Mouse (Mus musculus) liver, embryonic 16.5 days (tissue): Measurements from ENCODE around the gene Perp. TPM values are rescaled to one million over a fixed set of nuclear protein-coding genes. Genes with fewer than 3 reads are reported as not detected.

Source experiments
- ATAC-seq: fragments of 200-750 bp; cut with Nextera tagmentation; 2 replicates; pipeline ENCODE4 v1.8.0; 2017; ENCODE audit warnings: low read depth, mild to moderate bottlenecking, moderate number of reproducible peaks, moderate library complexity
- H3K27ac ChIP-seq: fragments of 300-500 bp; sonication (generic); 2 replicates; pipeline ENCODE4 v1.5.1; 2014; ENCODE audit warnings: mild to moderate bottlenecking, low read length
- H3K27me3 ChIP-seq: fragments of 300-500 bp; sonication (generic); 2 replicates; pipeline ENCODE4 v1.6.1; 2014; ENCODE audit warnings: low read depth, low read length, mixed read lengths; ENCODE audit not compliant: control insufficient read depth, insufficient read depth
- H3K36me3 ChIP-seq: fragments of 300-500 bp; sonication (generic); 2 replicates; pipeline ENCODE4 v1.6.1; 2014; ENCODE audit warnings: mild to moderate bottlenecking; ENCODE audit not compliant: control insufficient read depth, insufficient read depth
- H3K4me1 ChIP-seq: fragments of 300-500 bp; sonication (generic); 2 replicates; pipeline ENCODE4 v1.6.1; 2014; ENCODE audit warnings: low read depth, low read length, mixed read lengths; ENCODE audit not compliant: control insufficient read depth
- H3K4me2 ChIP-seq: fragments of 300-500 bp; sonication (generic); 2 replicates; pipeline ENCODE4 v1.6.1; 2014; ENCODE audit warnings: low read depth, low read length, mixed read lengths
- H3K4me3 ChIP-seq: fragments of 300-500 bp; sonication (generic); 2 replicates; pipeline ENCODE4 v1.5.1; 2014; ENCODE audit warnings: low read depth, mild to moderate bottlenecking, low read length
- H3K9ac ChIP-seq: fragments of 300-500 bp; sonication (generic); 2 replicates; pipeline ENCODE4 v1.6.1; 2014; ENCODE audit warnings: low read depth, low read length
- H3K9me3 ChIP-seq: fragments of 300-500 bp; sonication (generic); replicated peaks from 2 replicates; pipeline ENCODE4 v1.6.1; 2016; ENCODE audit warnings: low read length; ENCODE audit not compliant: control insufficient read depth
- WGBS: fragments of 180-500 bp; shearing (Covaris S2); extraction: QIAGEN DNeasy Blood & Tissue Kit; methylation state at CpG from one replicate; pipeline ENCODE4 v1.1.7; 2014; ENCODE audit not compliant: insufficient replicate concordance; 5-methylcytosine and 5-hydroxymethylcytosine counted together
- polyA plus RNA-seq: library from polyadenylated mRNA; unstranded; fragments of >200 nt; fragmentation: Nextera tagmentation; extraction: Ambion mirVana; gene quantifications from 2 replicates; pipeline ENCODE4 v1.2.1, GENCODE M21; 2015

The Perp gene
- polyA plus RNA-seq, 1 experiment from 2014 or later, result 24.8 TPM

GRCm38 (mm10) chr10:18835684-18836479 is 8.9 kb upstream of the Perp start:
- Histone ChIP-seq H3K27me3 (no peaks in the 10 kb centered on the region), H3K4me2 (no peak overlapping the region), H3K27ac (no peak overlapping the region), H3K36me3 (no peaks in the 10 kb centered on the region), H3K9me3 (no peaks in the 10 kb centered on the region), H3K4me3 (no peak overlapping the region), H3K4me1 (no peaks in the 10 kb centered on the region), H3K9ac (no peak overlapping the region)
- ATAC-seq, result no peak
- 39% methylated on average over 6 of the region's 6 CpGs for WGBS

- Histone ChIP-seq H3K4me3 (no peak overlapping the region), H3K9me3 (no peaks in the 10 kb centered on the region), H3K9ac (no peak overlapping the region), H3K4me2 (no peak overlapping the region), H3K36me3 (no peaks in the 10 kb centered on the region), H3K4me1 (no peaks in the 10 kb centered on the region), H3K27me3 (peaks cover 5% of the 10 kb centered on the region), H3K27ac (no peak overlapping the region)
- 53% methylated on average over 4 of the region's 4 CpGs for WGBS
- ATAC-seq, result no peak
These were observed 5.3 kb upstream of the Perp start for GRCm38 (mm10) chr10:18839530-18839929.

GRCm38 (mm10) chr10:18840736-18841135 is 4.1 kb upstream of the Perp start:
- Histone ChIP-seq H3K4me3 (no peak overlapping the region), H3K9ac (no peak overlapping the region), H3K9me3 (no peaks in the 10 kb centered on the region), H3K27ac (no peak overlapping the region), H3K27me3 (peaks cover 12% of the 10 kb centered on the region), H3K4me1 (no peaks in the 10 kb centered on the region), H3K36me3 (no peaks in the 10 kb centered on the region), H3K4me2 (no peak overlapping the region)
- WGBS, result 49% methylated on average over 4 of the region's 4 CpGs
- no peak for ATAC-seq

- Histone ChIP-seq H3K36me3 (no peaks in the 10 kb centered on the region), H3K9me3 (no peaks in the 10 kb centered on the region), H3K9ac (peak overlapping the region; percentile 58), H3K4me1 (no peaks in the 10 kb centered on the region; the same call in 1 of the 2 replicates), H3K4me2 (peak overlapping the region; percentile 69), H3K4me3 (peak overlapping the region; percentile 62), H3K27me3 (peaks cover 12% of the 10 kb centered on the region), H3K27ac (peak overlapping the region; percentile 66)
- 4% methylated on average over 18 of the region's 18 CpGs for WGBS
- 0 out of 2 replicates have a peak, but pooled peaks have one; percentile 27 for ATAC-seq
These were observed 455 bp downstream of the Perp start for GRCm38 (mm10) chr10:18845287-18845662.

GRCm38 (mm10) chr10:18845711-18846110 is 891 bp downstream of the Perp start:
- ATAC-seq, result no peak
- Histone ChIP-seq H3K27me3 (peaks cover 12% of the 10 kb centered on the region), H3K9ac (no peak overlapping the region), H3K4me3 (peak overlapping the region; percentile 12; the same call in 1 of the 2 replicates), H3K27ac (no peak overlapping the region), H3K36me3 (no peaks in the 10 kb centered on the region), H3K4me2 (peak overlapping the region; percentile 69), H3K4me1 (no peaks in the 10 kb centered on the region; the same call in 1 of the 2 replicates), H3K9me3 (no peaks in the 10 kb centered on the region)
- WGBS, result 25% methylated on average over 4 of the region's 4 CpGs

GRCm38 (mm10) chr10:18846474-18847264 is 1.8 kb downstream of the Perp start:
- Histone ChIP-seq H3K36me3 (no peaks in the 10 kb centered on the region), H3K27ac (no peak overlapping the region), H3K4me3 (no peak overlapping the region), H3K9me3 (no peaks in the 10 kb centered on the region), H3K4me1 (no peaks in the 10 kb centered on the region; the same call in 1 of the 2 replicates), H3K4me2 (peak overlapping the region; percentile 12; the same call in 1 of the 2 replicates), H3K27me3 (peaks cover 12% of the 10 kb centered on the region), H3K9ac (no peak overlapping the region)
- no peak for ATAC-seq
- WGBS, result 60% methylated on average over 8 of the region's 8 CpGs

- H3K9me3 ChIP-seq, result no peaks in the 10 kb centered on the region
- WGBS, result 62% methylated on average over 4 of the region's 4 CpGs
- no peak overlapping the region for H3K27ac ChIP-seq
- no peaks in the 10 kb centered on the region for H3K36me3 ChIP-seq
- no peak overlapping the region for H3K4me2 ChIP-seq
- no peak overlapping the region for H3K9ac ChIP-seq
- H3K4me3 ChIP-seq, result no peak overlapping the region
- H3K27me3 ChIP-seq, result peaks cover under 1% of the 10 kb centered on the region
- no peak for ATAC-seq
- no peaks in the 10 kb centered on the region; the same call in 1 of the 2 replicates for H3K4me1 ChIP-seq
These were observed 5.4 kb downstream of the Perp start for GRCm38 (mm10) chr10:18850177-18850576.

- no peaks in the 10 kb centered on the region for H3K36me3 ChIP-seq
- H3K9me3 ChIP-seq, result no peaks in the 10 kb centered on the region
- 35% methylated on average over 7 of the region's 7 CpGs for WGBS
- no peaks in the 10 kb centered on the region for H3K4me1 ChIP-seq
- H3K27ac ChIP-seq, result no peak overlapping the region
- no peaks in the 10 kb centered on the region for H3K27me3 ChIP-seq
- H3K4me3 ChIP-seq, result no peak overlapping the region
- H3K9ac ChIP-seq, result no peak overlapping the region
- H3K4me2 ChIP-seq, result no peak overlapping the region
- ATAC-seq, result no peak
These were observed 8.6 kb downstream of the Perp start for GRCm38 (mm10) chr10:18853417-18853816.

GRCm38 (mm10) chr10:18857244-18857643 is 12.4 kb downstream of the Perp start:
- ATAC-seq, result no peak
- Histone ChIP-seq H3K4me1 (no peaks in the 10 kb centered on the region), H3K36me3 (no peaks in the 10 kb centered on the region), H3K4me3 (no peak overlapping the region), H3K4me2 (no peak overlapping the region), H3K9ac (no peak overlapping the region), H3K27me3 (no peaks in the 10 kb centered on the region), H3K27ac (no peak overlapping the region), H3K9me3 (no peaks in the 10 kb centered on the region)
- WGBS, result 58% methylated on average over 4 of the region's 4 CpGs
